Mouse (Mus musculus): Measurements from ENCODE around the gene Dohh.
A peak's percentile ranks its signal among the peaks of the same experiment; 100 is the strongest.

Dohh gene

DNA sequence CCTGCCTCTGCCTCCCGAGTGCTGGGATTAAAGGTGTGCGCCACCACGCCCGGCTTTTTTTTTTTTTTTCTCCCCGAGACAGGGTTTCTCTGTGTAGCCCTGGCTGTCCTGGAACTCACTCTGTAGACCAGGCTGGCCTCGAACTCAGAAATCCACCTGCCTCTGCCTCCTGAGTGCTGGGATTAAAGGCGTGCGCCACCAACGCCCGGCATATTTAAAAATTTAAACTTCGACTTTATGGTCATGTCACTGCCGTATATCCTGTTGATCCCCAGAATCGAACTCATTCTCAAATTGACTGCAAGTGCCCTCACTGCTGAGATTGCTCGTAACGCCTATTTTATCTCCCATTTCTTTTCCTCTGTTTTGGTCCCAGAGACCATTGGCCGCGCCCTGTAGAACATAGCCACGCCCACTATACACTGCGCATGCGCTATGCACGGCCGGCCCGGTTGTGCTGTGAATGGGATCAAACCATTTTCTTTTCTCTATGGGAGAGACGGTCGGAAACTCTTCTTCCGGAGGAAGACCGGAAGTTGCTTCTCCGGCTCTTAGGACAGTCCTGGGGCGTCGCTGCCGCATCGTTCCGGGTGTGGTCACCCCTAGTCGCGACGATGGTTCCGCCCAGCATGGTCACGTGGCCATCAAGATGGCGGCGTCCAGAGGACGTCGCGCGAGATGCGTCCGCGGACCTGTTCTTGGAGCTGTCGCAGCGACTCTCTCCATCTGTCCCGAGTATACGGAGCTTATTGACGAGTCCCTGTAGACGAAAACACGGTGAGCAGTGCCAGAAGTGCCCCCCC is at the start of gene Dohh, which contains the start of gene Gm48551:
Dohh (plus strand) TSS at position 627 of the 803 bp plus-strand sequence.
Gm48551 (plus strand) TSS at position 665 of the 803 bp plus-strand sequence.
- peak; percentile 100 for DNase-seq (ENCODE audit: low spot score)

- peak; percentile 63 for DNase-seq (ENCODE audit: low spot score)
Measured at GRCm38 (mm10) chr10:81335393-81336340, 48.6 kb upstream of the Dohh start.

GRCm38 (mm10) chr10:81336558-81336957 is 47.7 kb upstream of the Dohh start:
- no peak for DNase-seq (ENCODE audit: low spot score)

GRCm38 (mm10) chr10:81340551-81341332 is 43.5 kb upstream of the Dohh start:
- no peak for DNase-seq (ENCODE audit: low spot score)

GRCm38 (mm10) chr10:81341333-81341949 is 42.8 kb upstream of the Dohh start:
- DNase-seq (ENCODE audit: low spot score) = peak; percentile 70

DNA sequence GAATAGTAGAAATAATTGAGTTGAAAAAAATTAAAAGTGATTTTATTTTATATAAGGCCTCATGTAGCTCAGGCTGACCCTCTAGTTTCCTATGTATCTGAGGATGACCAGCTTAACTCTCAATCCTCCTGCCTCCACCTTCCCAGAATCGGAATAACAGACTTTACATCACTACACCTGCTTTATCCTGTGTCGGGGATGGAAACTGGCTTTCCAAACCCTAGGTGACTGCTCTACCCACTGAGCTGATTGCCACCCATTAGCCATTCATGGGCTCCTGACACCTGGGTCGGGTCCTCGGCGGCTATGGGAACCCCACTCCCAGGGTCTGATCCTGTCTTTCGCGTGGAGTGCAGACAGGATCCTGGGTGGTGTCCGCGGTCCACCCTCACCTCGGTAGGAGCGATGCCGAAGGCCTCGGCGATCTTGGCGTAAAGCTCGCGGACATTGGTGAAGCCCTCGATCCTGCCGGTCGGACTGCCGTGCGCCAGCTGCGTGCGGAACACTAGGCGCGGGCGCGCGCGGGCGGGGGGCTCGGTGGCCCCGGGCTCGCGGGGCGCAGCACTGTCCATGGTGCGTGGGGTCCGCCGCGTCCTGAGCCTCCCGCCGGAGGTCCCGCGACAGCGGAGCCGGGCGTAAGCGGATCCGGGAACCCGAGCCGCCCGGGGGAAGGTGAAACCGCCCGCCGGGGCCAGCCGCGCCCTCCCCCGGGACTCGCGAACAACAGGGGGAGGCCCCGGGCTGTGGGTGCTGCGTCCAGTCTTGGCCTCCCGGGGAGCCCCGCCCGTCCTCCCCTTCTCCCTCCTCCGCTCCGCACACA is 41.3 kb upstream of the Dohh start, which contains the start of gene Gipc3:
Gipc3 (minus strand) TSS at position 581 of the 820 bp plus-strand sequence.
- no peak for DNase-seq (ENCODE audit: low spot score)

GRCm38 (mm10) chr10:81344421-81345161 is 39.6 kb upstream of the Dohh start:
- DNase-seq (ENCODE audit: low spot score) = no peak

GRCm38 (mm10) chr10:81345162-81345534 is 39.1 kb upstream of the Dohh start:
- no peak for DNase-seq (ENCODE audit: low spot score)

DNA sequence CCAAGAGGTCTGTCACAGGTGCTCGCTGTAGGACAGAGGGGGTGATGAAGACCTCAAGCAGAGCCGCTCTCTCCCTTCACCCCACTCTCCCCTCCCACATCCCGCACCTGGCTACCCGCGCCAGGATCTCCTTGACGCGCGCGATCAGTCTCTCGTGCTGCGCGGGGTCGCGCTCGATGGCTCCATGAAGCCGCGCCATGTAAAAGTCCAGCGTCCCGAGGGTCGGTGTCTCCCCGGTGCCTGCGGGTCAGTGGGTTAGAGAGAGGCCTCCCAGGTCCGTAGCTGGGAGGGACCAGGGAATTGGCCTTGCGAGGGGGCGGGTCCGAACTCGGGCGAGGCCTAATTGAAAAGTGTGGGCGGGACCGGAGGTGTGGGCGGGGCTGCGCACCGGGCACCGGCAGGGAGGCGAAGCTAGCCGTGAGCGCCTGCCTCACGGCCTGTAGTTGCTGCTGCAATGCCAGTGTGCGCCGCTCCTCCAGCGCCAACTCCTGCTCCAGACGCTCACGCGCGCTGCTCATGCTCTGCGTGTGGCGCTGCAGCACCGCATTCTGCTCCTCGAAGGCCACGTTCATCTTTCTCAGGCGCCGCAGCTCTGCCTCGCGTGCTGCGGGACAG is 37.7 kb upstream of the Dohh start:
- DNase-seq (ENCODE audit: low spot score) = peak; percentile 85

- DNase-seq (ENCODE audit: low spot score) = peak; percentile 72
Measured at GRCm38 (mm10) chr10:81349146-81349545, 35.1 kb upstream of the Dohh start.

DNA sequence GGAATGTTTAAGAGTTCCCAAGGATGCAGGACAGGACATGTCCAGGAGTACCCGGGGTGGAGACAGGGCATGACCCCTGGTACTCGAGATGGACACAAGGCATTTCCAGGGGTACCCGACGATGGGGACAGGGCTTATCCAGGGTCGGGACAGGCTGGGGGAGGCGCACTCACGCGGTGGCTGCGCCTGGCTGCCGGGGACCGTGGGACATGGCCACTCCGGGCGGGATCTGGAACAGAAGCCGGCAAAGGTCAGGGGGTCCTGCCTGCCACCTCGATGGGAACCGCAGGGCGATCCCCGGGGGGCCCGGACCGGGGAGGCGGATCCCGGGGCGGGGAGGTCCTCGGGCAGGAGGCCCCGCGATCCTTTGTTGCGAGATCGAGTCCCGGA is 34.3 kb upstream of the Dohh start:
- DNase-seq (ENCODE audit: low spot score) = no peak

DNA sequence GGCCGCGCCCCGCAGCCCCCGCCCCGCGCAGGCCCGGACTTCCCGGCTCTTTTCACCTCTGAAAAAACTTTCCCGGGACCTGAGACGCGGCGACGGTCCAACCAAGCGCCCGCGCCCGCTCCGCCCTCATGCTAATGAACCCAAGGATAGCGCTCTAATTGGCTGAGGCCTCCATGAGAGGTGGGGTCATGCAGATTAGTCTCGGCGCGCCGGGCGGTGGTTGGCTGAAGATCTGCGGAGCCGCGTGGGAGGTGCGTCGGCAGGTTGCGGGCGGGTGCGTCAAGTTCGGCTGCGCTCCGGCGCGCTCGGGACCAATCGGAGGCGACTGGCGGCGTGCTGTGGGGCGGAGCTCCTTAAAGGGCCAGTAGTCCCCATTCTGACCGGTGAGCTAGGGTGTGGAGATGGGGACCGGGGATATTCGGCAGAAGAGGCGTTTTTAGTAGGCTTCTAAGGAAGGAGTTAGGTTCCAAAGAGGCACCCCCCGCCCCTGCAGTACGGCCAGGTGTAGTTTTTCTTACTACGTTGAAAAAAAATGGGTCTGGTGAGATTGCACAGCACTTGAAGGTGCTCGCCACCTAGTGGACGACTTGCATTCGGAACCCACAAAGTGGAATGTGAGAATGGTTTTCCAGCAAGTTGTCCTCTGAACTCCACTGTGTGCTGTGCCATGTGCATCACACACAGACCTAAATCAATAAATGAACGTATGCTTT is 33.7 kb upstream of the Dohh start, which contains the start of gene Hmg20b:
Hmg20b (minus strand) TSS at position 130 of the 713 bp plus-strand sequence.
- DNase-seq (ENCODE audit: low spot score) = peak; percentile 99

DNA sequence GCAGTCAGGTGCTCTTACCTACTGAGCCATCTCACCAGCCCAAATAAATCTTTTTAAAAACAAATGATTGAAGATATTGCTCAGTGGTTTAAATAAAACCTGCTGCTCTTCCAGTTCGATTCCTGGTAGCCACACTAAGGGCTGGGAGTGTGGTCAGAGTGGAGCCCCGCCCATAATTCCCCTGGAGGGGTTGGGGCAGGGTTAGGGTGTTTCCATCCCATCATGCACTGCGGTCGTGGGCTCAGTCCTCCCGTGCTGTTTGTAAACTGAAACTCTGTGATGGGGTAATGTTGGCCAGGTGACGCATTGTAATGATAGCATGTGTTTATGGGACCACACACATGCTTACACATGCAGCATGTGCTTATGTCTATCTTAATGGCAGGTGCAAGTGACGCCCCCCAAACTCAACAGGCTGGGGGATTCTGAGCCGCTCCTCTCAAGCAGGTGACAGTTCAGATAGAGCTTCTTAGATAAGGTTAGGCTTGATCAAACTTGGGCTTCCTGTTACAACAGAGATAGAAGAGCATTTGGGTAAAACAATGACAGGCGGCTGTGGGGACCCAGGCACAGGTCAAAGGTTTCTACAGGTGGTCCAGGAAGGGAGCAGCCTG is 32.4 kb upstream of the Dohh start:
- no peak for DNase-seq (ENCODE audit: low spot score)

DNA sequence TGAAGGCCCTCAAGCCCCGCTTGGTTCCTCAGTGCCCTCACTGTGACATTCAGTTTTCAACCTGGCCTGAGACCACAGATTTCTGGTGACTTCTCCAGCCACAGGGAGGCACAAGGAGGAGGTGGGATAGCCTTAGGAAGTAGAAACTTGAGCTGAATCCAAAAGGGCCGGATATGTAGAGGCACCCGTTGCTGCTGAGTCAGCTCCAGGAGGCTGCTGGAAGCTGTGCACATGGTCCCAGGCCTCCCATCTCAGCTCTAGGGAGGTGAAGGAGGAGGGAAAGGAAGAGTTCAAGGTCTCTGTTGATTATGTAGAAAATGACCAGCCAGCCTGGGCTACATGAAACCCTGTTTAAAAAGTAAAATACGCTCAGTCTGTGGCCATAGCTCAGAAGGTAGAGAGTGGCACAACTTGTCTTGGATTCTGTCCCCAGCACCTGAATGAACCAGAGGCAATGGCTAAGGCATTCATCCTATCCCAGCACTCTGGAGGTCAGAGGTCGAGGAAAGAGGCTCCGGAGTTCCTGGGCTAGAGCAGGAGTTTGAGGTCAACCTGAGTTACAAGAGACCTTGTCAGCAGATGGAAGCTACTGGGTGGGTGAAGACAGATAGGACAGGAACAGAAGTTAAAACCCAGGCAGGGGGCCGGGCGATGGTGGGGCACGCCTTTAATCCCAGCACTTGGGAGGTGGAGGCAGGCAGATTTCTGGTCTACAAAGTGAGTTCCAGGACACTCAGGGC is 29.3 kb upstream of the Dohh start:
- DNase-seq (ENCODE audit: low spot score) = no peak

- no peak for DNase-seq (ENCODE audit: low spot score)
Measured at GRCm38 (mm10) chr10:81355533-81355932, 28.7 kb upstream of the Dohh start.

DNA sequence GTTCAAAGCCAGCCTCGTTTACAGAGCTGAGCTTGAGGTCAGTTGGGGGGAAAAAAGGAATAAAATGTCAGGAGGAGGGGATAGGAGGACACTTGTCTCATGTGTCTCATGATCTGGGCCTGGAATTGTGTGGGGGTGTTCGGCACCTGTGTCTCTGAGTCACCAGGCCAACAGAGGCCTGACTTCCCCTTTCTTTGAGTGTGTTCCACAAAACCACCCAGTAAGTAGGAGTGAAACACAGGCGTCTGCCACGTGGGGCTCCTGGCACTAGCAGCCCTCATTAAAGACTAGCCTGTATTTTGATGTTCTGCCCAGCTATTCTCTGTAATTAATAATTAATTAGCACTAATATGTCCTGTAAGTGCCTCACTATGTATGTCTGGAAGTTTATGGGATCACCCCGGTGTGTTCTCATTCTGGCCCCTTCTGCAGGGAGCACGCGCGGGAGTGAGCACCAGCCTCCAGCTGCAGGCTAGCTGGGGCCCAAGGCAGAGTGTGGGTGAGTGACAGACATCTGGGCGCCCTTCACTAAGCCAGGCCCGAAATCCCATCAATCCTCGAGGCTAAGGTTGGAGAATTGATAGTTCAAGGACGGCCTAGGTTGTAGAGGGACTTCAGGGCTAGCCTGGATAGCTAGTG is 27.8 kb upstream of the Dohh start:
- DNase-seq (ENCODE audit: low spot score) = no peak

All from embryo, embryonic 10 days (tissue).